Mouse (Mus musculus) forebrain, postnatal 0 days (tissue): Measurements from ENCODE around the gene Slc26a11. TPM values are rescaled to one million over a fixed set of nuclear protein-coding genes. Genes with fewer than 3 reads are reported as not detected.
A peak's percentile ranks its signal among the peaks of the same experiment; 100 is the strongest.

Experiments
- ATAC-seq: fragments of 200-750 bp; cut with Nextera tagmentation; 2 replicates; pipeline ENCODE4 v1.8.0; 2017; ENCODE audit warnings: mild to moderate bottlenecking, moderate library complexity
- DNase-seq: peaks from one replicate; pipeline ENCODE4 v3.0.0-alpha.2; 2015
- H3K27ac ChIP-seq: fragments of 300-500 bp; sonication (generic); 2 replicates; pipeline ENCODE4 v1.5.1; 2014; ENCODE audit warnings: low read depth, mild to moderate bottlenecking, antibody characterized with exemption, low read length, moderate library complexity, mixed read lengths
- H3K27me3 ChIP-seq: fragments of 300-500 bp; sonication (generic); 2 replicates; pipeline ENCODE4 v1.6.1; 2014; ENCODE audit warnings: mild to moderate bottlenecking, low read length, mixed read lengths; ENCODE audit not compliant: insufficient read depth
- H3K36me3 ChIP-seq: fragments of 300-500 bp; sonication (generic); 2 replicates; pipeline ENCODE4 v1.6.1; 2014; ENCODE audit warnings: mild to moderate bottlenecking, moderate library complexity; ENCODE audit not compliant: insufficient read depth
- H3K4me1 ChIP-seq: fragments of 300-500 bp; sonication (generic); 2 replicates; pipeline ENCODE4 v1.6.1; 2014; ENCODE audit warnings: antibody characterized with exemption; ENCODE audit not compliant: insufficient read depth
- H3K4me2 ChIP-seq: fragments of 300-500 bp; sonication (generic); 2 replicates; pipeline ENCODE4 v1.6.1; 2014; ENCODE audit warnings: low read depth, mild to moderate bottlenecking, moderate library complexity
- H3K4me3 ChIP-seq: fragments of 300-500 bp; sonication (generic); 2 replicates; pipeline ENCODE4 v1.5.1; 2014; ENCODE audit warnings: low read depth, low read length, mixed read lengths
- H3K9ac ChIP-seq: fragments of 300-500 bp; sonication (generic); 2 replicates; pipeline ENCODE4 v1.6.1; 2014; ENCODE audit warnings: mild to moderate bottlenecking
- H3K9me3 ChIP-seq: fragments of 300-500 bp; sonication (generic); 2 replicates; pipeline ENCODE4 v1.6.1; 2016; ENCODE audit warnings: low read length
- CTCF ChIP-seq: sonication (generic); IDR thresholded peaks from 2 replicates; pipeline ENCODE4 v1.5.1; 2016; ENCODE audit warnings: antibody characterized with exemption, control low read depth, low read depth
- WGBS: fragments of 180-500 bp; shearing (Covaris S2); extraction: QIAGEN DNeasy Blood & Tissue Kit; methylation state at CpG from one replicate; pipeline ENCODE4 v1.1.7; 2014; 5-methylcytosine and 5-hydroxymethylcytosine counted together
- polyA plus RNA-seq: library from polyadenylated mRNA; unstranded; fragments of >200 nt; fragmentation: Nextera tagmentation; extraction: Ambion mirVana; gene quantifications from 2 replicates; pipeline ENCODE4 v1.2.1, GENCODE M21; 2015
- total RNA-seq: library from RNA; depleted of rRNA; stranded (reverse); fragments of >200 nt; gene quantifications from 2 replicates; pipeline ENCODE4 v1.2.3, GENCODE M21; 2014

The Slc26a11 gene
- total and polyA plus RNA-seq, 2 experiments from 2014 or later: 3.6 to 4.8 TPM

DNA sequence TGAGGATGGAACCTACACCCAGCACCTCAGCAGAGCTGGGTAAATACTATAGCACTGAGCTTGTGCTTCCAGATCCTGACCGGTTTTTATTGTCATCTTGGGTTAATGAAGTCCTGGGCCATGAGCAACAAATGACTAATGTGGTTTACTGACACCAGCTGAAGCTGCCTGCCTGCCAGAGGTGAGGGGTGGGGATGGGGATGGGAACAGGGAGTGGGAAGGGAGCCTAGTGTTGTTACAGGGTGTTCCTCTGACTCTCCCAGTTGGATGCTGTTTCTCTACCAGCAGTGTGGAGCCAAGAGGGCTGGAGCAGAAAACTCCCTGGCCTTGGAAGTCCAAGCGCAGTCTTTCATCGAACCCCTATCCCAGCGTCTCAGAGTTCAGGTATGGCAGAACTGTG is 38.6 kb upstream of the Slc26a11 start:
- 81% methylated on average over 4 of the region's 4 CpGs for WGBS
- no peak for TF ChIP-seq CTCF
- Histone ChIP-seq H3K27me3 (no peaks in the 10 kb centered on the region), H3K27ac (no peak overlapping the region), H3K4me3 (no peak overlapping the region), H3K36me3 (no peaks in the 10 kb centered on the region), H3K9me3 (no peaks in the 10 kb centered on the region), H3K4me1 (no peaks in the 10 kb centered on the region), H3K4me2 (no peak overlapping the region), H3K9ac (no peak overlapping the region)
- ATAC-seq (no peak), DNase-seq (no peak)

- DNase-seq (no peak), ATAC-seq (no peak)
- H3K4me3 ChIP-seq: no peak overlapping the region
- no peaks in the 10 kb centered on the region for H3K36me3 ChIP-seq
- H3K9ac ChIP-seq: no peak overlapping the region
- no peaks in the 10 kb centered on the region for H3K9me3 ChIP-seq
- WGBS: 74% methylated on average over 13 of the region's 13 CpGs
- TF ChIP-seq CTCF: no peak
- H3K27ac ChIP-seq: no peak overlapping the region
- no peak overlapping the region for H3K4me2 ChIP-seq
- H3K27me3 ChIP-seq: no peaks in the 10 kb centered on the region
- no peaks in the 10 kb centered on the region for H3K4me1 ChIP-seq
These were observed 32.8 kb upstream of the Slc26a11 start for GRCm38 (mm10) chr11:119322521-119322920.

DNA sequence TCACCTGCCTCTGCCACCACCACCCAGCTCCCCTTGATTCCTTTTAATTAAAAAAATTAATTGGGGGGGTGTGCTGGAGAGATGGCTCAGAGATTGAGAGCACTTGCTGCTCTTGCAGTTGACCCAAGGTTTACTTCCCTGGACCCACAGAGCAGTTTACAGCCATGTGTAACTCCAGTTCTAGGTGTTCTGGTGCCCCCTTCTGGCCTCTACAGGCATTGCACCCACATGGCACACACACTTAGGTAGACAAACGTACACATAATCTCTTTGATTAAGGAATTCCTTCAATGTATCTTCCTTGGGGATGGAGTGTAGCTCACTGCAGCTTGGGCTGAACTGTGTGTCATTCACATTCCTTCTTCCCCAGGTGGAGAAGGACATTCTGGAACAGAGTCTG is 30.3 kb upstream of the Slc26a11 start:
- Histone ChIP-seq H3K9me3 (no peaks in the 10 kb centered on the region), H3K4me1 (no peaks in the 10 kb centered on the region), H3K4me2 (no peak overlapping the region), H3K4me3 (no peak overlapping the region), H3K36me3 (no peaks in the 10 kb centered on the region), H3K27ac (no peak overlapping the region), H3K27me3 (no peaks in the 10 kb centered on the region), H3K9ac (no peak overlapping the region)
- TF ChIP-seq CTCF: peak; percentile 31; the same call in 1 of the 2 replicates
- ATAC-seq (no peak), DNase-seq (no peak)
- 65% methylated on average over 1 of the region's 1 CpGs for WGBS

DNA sequence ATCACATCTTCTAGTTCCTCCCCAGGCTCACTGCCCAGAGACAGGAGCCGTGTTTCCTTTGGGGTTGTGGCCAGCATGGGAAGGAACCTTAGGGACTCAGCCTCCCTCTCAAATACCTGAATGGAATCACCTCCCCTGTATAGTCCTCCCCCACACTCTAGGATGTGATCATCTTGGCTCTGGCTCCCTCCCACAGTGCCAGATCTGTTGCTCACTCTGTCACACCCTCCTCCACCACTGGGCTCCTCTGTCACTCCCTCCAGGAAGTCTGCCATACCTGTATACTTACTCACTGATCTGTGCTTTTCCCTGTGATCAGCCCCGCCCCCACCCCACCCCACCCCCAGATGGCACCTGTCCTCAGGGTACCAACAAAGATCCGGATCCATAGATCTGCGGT is 24.8 kb upstream of the Slc26a11 start:
- no peak for TF ChIP-seq CTCF
- ATAC-seq: no peak
- WGBS: 67% methylated on average over 4 of the region's 4 CpGs
- Histone ChIP-seq H3K4me1 (no peaks in the 10 kb centered on the region), H3K9me3 (no peaks in the 10 kb centered on the region), H3K4me3 (no peak overlapping the region), H3K27ac (no peak overlapping the region), H3K27me3 (no peaks in the 10 kb centered on the region), H3K9ac (no peak overlapping the region), H3K36me3 (no peaks in the 10 kb centered on the region), H3K4me2 (no peak overlapping the region)
- DNase-seq: no peak

DNA sequence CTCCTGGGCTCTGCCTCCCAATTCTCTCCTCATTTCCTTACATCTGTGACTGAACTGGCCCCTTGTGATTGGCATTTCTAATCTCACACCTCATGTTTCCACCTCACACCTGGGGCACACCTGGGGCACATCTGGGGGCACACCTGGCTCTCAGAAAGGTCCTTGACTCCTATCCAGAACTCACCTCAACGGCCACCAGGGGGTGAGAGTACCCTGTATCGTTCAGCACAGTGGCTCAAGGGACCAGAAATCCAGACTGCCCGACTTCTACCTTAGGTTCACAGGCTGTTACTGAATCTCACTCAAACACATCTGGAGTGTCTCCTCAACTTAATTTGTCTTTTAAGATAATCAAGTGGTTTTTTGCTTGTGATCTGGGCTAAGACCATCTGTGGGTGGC is 23.4 kb upstream of the Slc26a11 start:
- no peak for ATAC-seq
- no peaks in the 10 kb centered on the region for H3K36me3 ChIP-seq
- no peak overlapping the region for H3K4me2 ChIP-seq
- H3K9me3 ChIP-seq: no peaks in the 10 kb centered on the region
- H3K27ac ChIP-seq: no peak overlapping the region
- DNase-seq: no peak
- no peaks in the 10 kb centered on the region for H3K27me3 ChIP-seq
- no peak overlapping the region for H3K4me3 ChIP-seq
- WGBS: 46% methylated on average over 3 of the region's 3 CpGs
- no peak overlapping the region for H3K9ac ChIP-seq
- TF ChIP-seq CTCF: no peak
- H3K4me1 ChIP-seq: no peaks in the 10 kb centered on the region

DNA sequence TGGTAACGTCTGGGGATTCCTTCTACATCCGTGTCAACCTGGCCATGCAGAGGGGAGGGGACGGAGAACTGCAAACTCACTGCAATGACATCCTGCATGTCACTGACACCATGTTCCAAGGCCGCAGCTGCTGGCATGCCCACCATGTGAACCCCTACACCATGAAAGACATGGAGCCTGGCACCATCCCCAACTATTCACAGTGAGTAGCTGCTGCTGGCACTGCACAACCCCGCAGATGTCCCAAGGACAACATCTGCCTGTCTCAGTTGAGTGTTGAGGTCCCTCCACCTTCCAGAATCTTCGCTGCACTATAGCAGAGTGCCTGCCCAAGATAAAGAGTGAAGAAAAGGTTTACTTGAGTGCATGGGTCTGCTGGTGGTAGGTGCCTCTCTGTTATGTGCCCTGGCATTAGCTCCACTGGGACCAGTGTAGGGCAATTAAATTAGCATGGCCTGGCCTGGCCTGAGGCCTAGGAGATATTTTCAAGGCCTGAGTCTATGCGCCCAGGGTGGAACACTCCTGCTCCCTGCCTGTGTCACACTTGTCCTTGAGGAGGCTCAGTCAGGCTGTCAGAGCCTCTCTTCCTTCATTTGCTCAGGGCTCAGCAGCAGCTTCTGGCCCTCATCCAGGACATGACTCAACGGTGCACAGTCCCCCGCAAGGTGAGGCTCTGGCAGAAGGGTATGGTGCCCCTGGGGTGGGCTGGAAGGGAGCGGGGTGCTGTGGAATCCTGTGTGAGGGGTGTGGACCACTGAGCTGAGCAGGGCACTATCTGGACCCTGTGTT is 16.9 kb upstream of the Slc26a11 start:
- no peaks in the 10 kb centered on the region for H3K36me3 ChIP-seq
- no peak for ATAC-seq
- no peak for DNase-seq
- no peak overlapping the region for H3K9ac ChIP-seq
- no peak overlapping the region for H3K27ac ChIP-seq
- H3K4me2 ChIP-seq: no peak overlapping the region
- H3K9me3 ChIP-seq: no peaks in the 10 kb centered on the region
- H3K4me3 ChIP-seq: no peak overlapping the region
- TF ChIP-seq CTCF: no peak
- no peaks in the 10 kb centered on the region for H3K27me3 ChIP-seq
- H3K4me1 ChIP-seq: no peaks in the 10 kb centered on the region
- 71% methylated on average over 10 of the region's 10 CpGs for WGBS

DNA sequence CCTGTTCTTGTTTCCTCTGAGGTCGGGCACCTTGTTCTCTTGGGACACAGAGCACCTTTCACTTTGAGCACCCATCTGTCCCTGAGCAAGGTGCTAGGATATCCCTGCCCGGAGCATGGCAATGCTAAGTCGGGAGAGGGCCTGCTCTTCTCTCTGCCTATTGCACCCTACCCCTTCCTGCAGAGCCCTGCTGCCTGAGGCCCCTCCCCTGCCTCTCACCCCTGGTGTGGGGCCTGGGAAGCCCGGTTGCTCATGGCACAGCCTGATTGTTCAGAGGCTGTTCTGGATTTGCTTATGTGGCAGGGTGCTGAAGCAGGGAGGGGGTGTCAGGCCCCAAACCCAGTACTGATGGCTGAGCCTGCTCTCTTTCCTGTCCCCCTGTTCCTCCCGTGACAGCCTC is 16.2 kb upstream of the Slc26a11 start:
- ATAC-seq (no peak), DNase-seq (no peak)
- Histone ChIP-seq H3K27me3 (no peaks in the 10 kb centered on the region), H3K9me3 (no peaks in the 10 kb centered on the region), H3K36me3 (no peaks in the 10 kb centered on the region), H3K4me3 (no peak overlapping the region), H3K9ac (no peak overlapping the region), H3K27ac (no peak overlapping the region), H3K4me1 (no peaks in the 10 kb centered on the region), H3K4me2 (no peak overlapping the region)
- TF ChIP-seq CTCF: no peak
- 54% methylated on average over 5 of the region's 5 CpGs for WGBS
